Mouse (Mus musculus): ENCODE data around the gene Rerg.

The Rerg gene

GRCm38 (mm10) chr6:137024541-137024940, 145.8 kb downstream of the Rerg start:
- in situ Hi-C loops (cut with MboI, MseI): no loop called here

DNA sequence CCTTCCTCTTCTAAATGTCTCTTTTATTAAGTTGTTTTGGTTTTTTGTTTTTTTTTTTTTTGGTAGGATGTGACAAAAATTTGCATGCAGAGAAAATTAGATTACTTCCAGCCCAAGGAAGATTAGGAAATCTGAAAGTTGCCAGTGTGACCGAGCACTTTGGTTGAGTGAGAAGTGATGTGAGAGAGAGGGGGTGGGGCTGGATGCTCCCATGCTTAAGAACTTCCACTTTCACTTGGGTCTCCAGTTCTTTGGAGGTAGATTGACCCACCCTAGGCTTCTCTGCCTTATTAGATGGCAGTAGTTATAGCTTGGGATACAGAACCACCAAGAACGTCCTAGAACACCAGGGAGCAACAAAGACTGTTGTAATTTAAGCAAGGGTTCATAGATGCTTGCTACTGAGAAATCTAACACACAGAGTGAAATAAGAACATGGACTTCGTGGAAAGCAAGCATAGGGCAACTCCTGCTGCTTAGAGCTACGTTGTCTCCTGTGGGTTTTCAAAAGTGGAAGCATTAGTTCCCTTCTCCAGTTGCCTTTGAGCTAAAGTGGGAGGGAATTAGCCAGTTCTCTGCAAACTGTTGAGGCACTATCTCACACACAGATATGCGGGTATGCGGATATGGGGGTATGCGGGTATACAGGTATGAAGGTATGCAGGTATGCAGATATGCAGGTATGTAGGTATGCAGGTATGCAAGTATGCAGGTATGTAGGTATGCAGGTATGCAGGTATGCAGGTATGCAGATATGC, 152.9 kb downstream of the Rerg start:
- in situ Hi-C loops (cut with MboI, MseI): no loop called here

DNA sequence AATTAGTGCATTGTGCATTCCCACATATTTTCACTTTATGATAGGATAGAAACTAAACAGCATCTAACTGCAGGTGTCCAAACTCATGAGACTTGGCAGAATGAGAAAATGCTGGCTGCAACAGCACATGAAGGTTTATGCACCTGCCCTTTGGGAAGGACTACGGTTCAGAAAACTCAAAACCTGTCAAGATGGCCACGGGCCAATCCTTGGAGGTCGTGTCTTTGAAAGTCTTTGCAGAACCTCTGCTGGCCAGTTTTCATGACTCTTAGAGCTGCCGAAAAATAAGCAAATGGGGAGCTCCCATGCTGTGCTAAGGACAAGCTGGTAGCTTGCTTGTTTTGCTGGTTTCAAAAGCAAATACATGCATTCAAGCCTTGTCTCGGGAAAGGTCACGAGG, 156.0 kb downstream of the Rerg start:
- in situ Hi-C loops (cut with MboI, MseI): no loop called here

GRCm38 (mm10) chr6:137011187-137011586, 159.1 kb downstream of the Rerg start:
- in situ Hi-C loops (cut with MboI, MseI): no loop called here
